Mouse (Mus musculus) E14TG2a.4 (cell line): ENCODE measurements around the gene Uba52.
A peak's percentile ranks its signal among the peaks of the same experiment; 100 is the strongest.

Experiments
- H3K27me3 ChIP-seq: 2 replicates; pipeline ENCODE4 v1.6.1; 2014; ENCODE audit warnings: low read length, control low read depth; ENCODE audit not compliant: insufficient read depth
- H3K36me3 ChIP-seq: 2 replicates; pipeline ENCODE4 v1.6.1; 2014; ENCODE audit warnings: low read length, control low read depth; ENCODE audit not compliant: insufficient read depth
- H3K4me1 ChIP-seq: replicated peaks from 2 replicates; pipeline ENCODE4 v1.6.1; 2014; ENCODE audit warnings: low read depth, low read length, control low read depth
- H3K4me3 ChIP-seq: replicated peaks from 2 replicates; pipeline ENCODE4 v1.5.1; 2014; ENCODE audit warnings: mild to moderate bottlenecking, low read length
- H3K9me3 ChIP-seq: 2 replicates; pipeline ENCODE4 v1.6.1; 2014; ENCODE audit warnings: low read length, control low read depth
- CTCF ChIP-seq: conservative IDR thresholded peaks from 2 replicates; pipeline ENCODE4 v1.5.1; 2014; ENCODE audit warnings: low read length
- NANOG ChIP-seq: IDR thresholded peaks from 2 replicates; pipeline ENCODE4 v1.6.1; 2014; ENCODE audit warnings: borderline replicate concordance, low read length, mixed read lengths
- POU5F1 ChIP-seq: IDR thresholded peaks from 2 replicates; pipeline ENCODE4 v1.6.1; 2014; ENCODE audit warnings: low read length, borderline replicate concordance

The Uba52 gene

GRCm38 (mm10) chr8:70509281-70509952 lies 1.2 kb downstream of the Uba52 start:
- peaks cover 2% of the 10 kb centered on the region for H3K27me3 ChIP-seq
- H3K36me3 ChIP-seq: peaks cover 68% of the 10 kb centered on the region
- peak overlapping the region; percentile 97 for H3K4me3 ChIP-seq
- TF ChIP-seq NANOG: no peak
- TF ChIP-seq POU5F1: no peak
- TF ChIP-seq CTCF: no peak
- no peaks in the 10 kb centered on the region for H3K9me3 ChIP-seq
- H3K4me1 ChIP-seq: peaks cover 72% of the 10 kb centered on the region

- H3K4me1 ChIP-seq: peaks cover 70% of the 10 kb centered on the region
- H3K4me3 ChIP-seq: peak overlapping the region; percentile 85
- H3K27me3 ChIP-seq: peaks cover 23% of the 10 kb centered on the region
- H3K36me3 ChIP-seq: peaks cover 54% of the 10 kb centered on the region
- no peak for TF ChIP-seq POU5F1
- TF ChIP-seq NANOG: no peak
- TF ChIP-seq CTCF: no peak
- no peaks in the 10 kb centered on the region for H3K9me3 ChIP-seq
Measured at GRCm38 (mm10) chr8:70507027-70507393, 3.6 kb downstream of the Uba52 start.

GRCm38 (mm10) chr8:70506328-70507026 lies 4.1 kb downstream of the Uba52 start, which contains the start of gene Rex1bd:
Gene Rex1bd (minus strand): TSS chr8:70506752.
- peaks cover 28% of the 10 kb centered on the region for H3K27me3 ChIP-seq
- peaks cover 49% of the 10 kb centered on the region for H3K36me3 ChIP-seq
- H3K9me3 ChIP-seq: no peaks in the 10 kb centered on the region
- no peak for TF ChIP-seq NANOG
- peak; percentile 59 for TF ChIP-seq CTCF
- TF ChIP-seq POU5F1: no peak
- peaks cover 70% of the 10 kb centered on the region for H3K4me1 ChIP-seq
- peak within 1 kb of the TSS; percentile 97 for H3K4me3 ChIP-seq

- peak overlapping the region; percentile 85 for H3K4me3 ChIP-seq
- H3K4me1 ChIP-seq: peaks cover 73% of the 10 kb centered on the region
- no peaks in the 10 kb centered on the region for H3K9me3 ChIP-seq
- peaks cover 48% of the 10 kb centered on the region for H3K36me3 ChIP-seq
- TF ChIP-seq CTCF (no peak), NANOG (no peak), POU5F1 (no peak)
- peaks cover 35% of the 10 kb centered on the region for H3K27me3 ChIP-seq
Measured at GRCm38 (mm10) chr8:70505698-70506327, 4.8 kb downstream of the Uba52 start.

GRCm38 (mm10) chr8:70504851-70505250 lies 5.8 kb downstream of the Uba52 start:
- peaks cover 48% of the 10 kb centered on the region for H3K36me3 ChIP-seq
- H3K9me3 ChIP-seq: no peaks in the 10 kb centered on the region
- H3K4me3 ChIP-seq: peak overlapping the region; percentile 85; the same call in 1 of the 2 replicates
- H3K4me1 ChIP-seq: peaks cover 80% of the 10 kb centered on the region
- peaks cover 45% of the 10 kb centered on the region for H3K27me3 ChIP-seq
- TF ChIP-seq NANOG: no peak
- peak; percentile 90 for TF ChIP-seq CTCF

- Histone ChIP-seq H3K27me3 (peaks cover 50% of the 10 kb centered on the region), H3K36me3 (peaks cover 44% of the 10 kb centered on the region), H3K9me3 (no peaks in the 10 kb centered on the region), H3K4me3 (no peak overlapping the region), H3K4me1 (peaks cover 80% of the 10 kb centered on the region)
- TF ChIP-seq POU5F1: no peak
- no peak for TF ChIP-seq NANOG
- TF ChIP-seq CTCF: no peak
Measured at GRCm38 (mm10) chr8:70504291-70504716, 6.3 kb downstream of the Uba52 start.

GRCm38 (mm10) chr8:70503062-70503750 lies 7.4 kb downstream of the Uba52 start:
- H3K4me3 ChIP-seq: peak overlapping the region; percentile 48
- peaks cover 78% of the 10 kb centered on the region for H3K4me1 ChIP-seq
- H3K36me3 ChIP-seq: peaks cover 33% of the 10 kb centered on the region
- no peaks in the 10 kb centered on the region for H3K9me3 ChIP-seq
- H3K27me3 ChIP-seq: peaks cover 61% of the 10 kb centered on the region
- no peak for TF ChIP-seq CTCF
- TF ChIP-seq POU5F1: no peak
- no peak for TF ChIP-seq NANOG

- Histone ChIP-seq H3K27me3 (peaks cover 68% of the 10 kb centered on the region), H3K4me3 (peak overlapping the region; percentile 50), H3K9me3 (no peaks in the 10 kb centered on the region), H3K36me3 (peaks cover 26% of the 10 kb centered on the region), H3K4me1 (peaks cover 72% of the 10 kb centered on the region)
- no peak for TF ChIP-seq CTCF
Measured at GRCm38 (mm10) chr8:70502540-70502939, 8.1 kb downstream of the Uba52 start.
